Mouse (Mus musculus) left cerebral cortex, adult 2 months (tissue): ENCODE data around the gene Prr12. TPM values are rescaled to one million over a fixed set of nuclear protein-coding genes. Genes with fewer than 3 reads are reported as not detected.

ENCODE experiments used
- DNase-seq, 2 experiments: peaks; one replicate each; pipeline ENCODE4 v3.0.0; 2021 to 2022; ENCODE audit warnings: low spot score in 2 of 2, mixed read lengths in 1 of 2; ENCODE audit errors: extremely low spot score in 1 of 2
- H3K27ac ChIP-seq: fragments of 200-600 bp; 2 replicates; pipeline ENCODE4 v1.8.1; 2022
- H3K4me3 ChIP-seq: fragments of 200-600 bp; 2 replicates; pipeline ENCODE4 v1.8.1; 2022
- CTCF ChIP-seq: fragments of 200-600 bp; IDR thresholded peaks from 2 replicates; pipeline ENCODE4 v1.8.1; 2022; ENCODE audit warnings: antibody characterized with exemption, mild to moderate bottlenecking, moderate library complexity
- intact Hi-C: fragments of 180-260 bp; cut with DNase I; formaldehyde crosslinking; loops from one replicate; pipeline ENCODE4 v1.15.1; 2025
- total RNA-seq, 2 experiments: library from RNA; stranded (reverse); gene quantifications; 2 replicates each; pipeline ENCODE4 v1.2.3; 2021

Gene Prr12
- total RNA-seq, 2 experiments from 2014 or later = 70.0 to 73.4 TPM

DNA sequence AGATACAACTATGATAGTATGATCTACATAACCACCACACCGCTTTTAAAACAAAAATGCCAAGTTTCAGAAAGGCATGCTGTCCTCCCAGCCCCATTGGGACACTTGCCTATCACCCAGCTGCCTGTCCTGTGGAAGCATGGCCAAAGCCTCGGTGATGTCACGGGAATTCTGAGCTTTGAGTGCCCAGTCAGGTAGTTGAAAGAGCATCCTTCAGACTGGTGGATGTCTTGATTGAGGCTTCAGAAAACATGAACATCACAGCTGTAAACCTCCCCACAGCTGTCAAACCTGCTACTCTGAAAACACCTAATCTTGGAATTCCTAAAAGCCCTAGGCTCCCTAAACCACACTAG is 38.6 kb downstream of the Prr12 start:
- no peak for TF ChIP-seq CTCF
- no peak for DNase-seq
- intact Hi-C loops = loop anchor here (2.0 kb wide), 1 partner anchor 15 kb away; the partner anchor contains the start of gene Bcl2l12
- Histone ChIP-seq H3K4me3 (no peak overlapping the region), H3K27ac (no peak overlapping the region)

DNA sequence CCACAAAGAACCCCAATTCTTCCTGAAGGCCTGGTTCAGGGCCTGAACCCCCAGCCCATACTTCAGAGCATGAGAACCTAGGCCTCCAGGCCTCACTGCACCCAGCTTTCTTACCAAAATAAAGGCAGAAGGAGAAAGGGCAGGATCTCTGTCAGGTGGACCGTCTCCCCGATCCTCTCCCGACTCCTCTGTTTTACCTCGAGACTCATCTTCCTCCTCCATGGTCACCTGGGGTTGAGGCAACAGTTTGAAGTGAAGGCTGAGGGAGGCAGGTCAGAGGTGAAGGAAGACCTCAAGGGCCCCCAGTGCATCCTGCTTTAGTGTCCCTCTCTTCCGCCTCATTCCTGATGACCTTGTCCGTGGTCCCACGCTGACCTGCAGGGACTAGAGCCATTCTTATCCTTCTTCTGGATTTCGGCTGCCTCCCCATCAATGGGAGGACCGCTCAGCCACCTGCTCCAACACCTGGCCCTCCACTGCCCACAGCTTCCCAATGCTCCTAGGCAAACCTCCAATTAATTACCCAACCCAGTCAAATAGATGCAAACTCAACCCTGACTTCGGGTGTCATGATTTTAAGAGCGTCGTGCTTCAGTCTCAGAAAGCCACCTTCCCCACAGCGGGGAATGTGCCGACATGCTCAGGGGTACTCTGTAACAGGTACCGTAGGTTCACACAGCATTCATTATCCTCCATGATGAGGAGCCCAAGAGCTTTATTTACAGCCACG is 39.1 kb downstream of the Prr12 start:
- intact Hi-C loops = loop anchor here (2.0 kb wide), 1 partner anchor 15 kb away; the partner anchor contains the start of gene Bcl2l12
- no peak for DNase-seq
- TF ChIP-seq CTCF = no peak
- H3K4me3 ChIP-seq = no peak overlapping the region
- H3K27ac ChIP-seq = no peak overlapping the region

DNA sequence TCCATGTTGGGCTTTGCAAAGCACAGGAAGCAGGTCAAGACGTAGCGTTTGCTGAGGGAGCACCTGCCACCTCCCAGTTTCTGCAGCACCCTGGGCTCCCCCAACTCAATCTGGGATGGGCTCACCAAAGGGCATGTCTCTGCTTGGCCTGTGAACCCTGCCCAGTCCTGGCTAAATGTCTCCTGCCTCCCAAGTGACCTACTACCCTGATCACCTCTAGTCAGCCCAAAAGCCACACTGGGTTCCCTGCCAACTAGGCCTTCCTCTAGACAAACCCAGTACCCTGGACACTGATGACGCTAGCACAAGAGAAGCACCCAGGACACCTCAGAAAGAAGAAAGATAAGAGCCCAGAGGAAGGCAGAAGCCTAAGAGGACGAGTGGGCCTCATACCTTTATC is 39.9 kb downstream of the Prr12 start:
- intact Hi-C loops = no loop called here
- no peak for DNase-seq
- TF ChIP-seq CTCF = no peak
- Histone ChIP-seq H3K27ac (no peak overlapping the region), H3K4me3 (no peak overlapping the region)

DNA sequence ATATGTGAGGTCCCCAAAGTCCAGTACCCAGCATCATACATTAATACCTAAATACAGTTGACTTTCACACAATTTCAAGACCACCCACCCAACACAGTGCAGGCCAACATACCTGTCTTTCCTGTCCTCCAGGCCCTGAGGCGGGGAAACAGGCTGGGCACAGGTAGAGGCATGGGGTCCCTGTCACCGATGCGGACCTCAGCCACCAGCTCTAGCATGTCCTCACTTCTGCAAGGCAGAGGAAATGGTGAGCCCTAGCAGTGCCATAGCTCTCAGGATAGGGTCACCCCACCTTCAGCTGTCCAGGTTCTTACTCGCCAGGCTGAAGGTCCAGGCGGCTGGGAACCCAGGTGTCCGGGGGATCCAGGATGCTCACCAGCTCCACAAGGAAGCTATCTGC is 40.7 kb downstream of the Prr12 start:
- DNase-seq = no peak
- Histone ChIP-seq H3K27ac (no peak overlapping the region), H3K4me3 (no peak overlapping the region)
- intact Hi-C loops = no loop called here
- TF ChIP-seq CTCF = no peak

DNA sequence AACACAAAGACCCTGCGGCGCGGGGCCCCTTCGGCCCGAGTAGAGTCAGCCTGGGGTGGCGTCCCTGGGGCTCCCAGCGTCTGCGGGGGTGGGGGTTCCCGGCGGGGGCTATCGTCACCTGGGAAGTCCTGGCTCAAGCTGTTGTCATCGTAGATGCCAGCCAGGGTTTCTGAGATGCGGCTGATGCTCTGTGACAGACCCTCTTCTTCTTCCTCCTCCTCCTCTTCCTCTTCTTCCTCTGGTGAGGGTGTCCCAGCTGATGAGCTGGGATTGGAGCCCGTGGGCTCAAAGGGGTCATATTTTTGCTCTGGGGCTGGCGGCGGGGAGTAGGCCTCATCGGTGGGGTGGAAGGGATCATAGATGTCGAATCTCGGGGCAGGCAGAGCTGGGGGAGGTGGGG is 44.3 kb downstream of the Prr12 start:
- Histone ChIP-seq H3K27ac (no peak overlapping the region), H3K4me3 (no peak overlapping the region)
- intact Hi-C loops = no loop called here
- TF ChIP-seq CTCF = no peak
- DNase-seq = no peak

DNA sequence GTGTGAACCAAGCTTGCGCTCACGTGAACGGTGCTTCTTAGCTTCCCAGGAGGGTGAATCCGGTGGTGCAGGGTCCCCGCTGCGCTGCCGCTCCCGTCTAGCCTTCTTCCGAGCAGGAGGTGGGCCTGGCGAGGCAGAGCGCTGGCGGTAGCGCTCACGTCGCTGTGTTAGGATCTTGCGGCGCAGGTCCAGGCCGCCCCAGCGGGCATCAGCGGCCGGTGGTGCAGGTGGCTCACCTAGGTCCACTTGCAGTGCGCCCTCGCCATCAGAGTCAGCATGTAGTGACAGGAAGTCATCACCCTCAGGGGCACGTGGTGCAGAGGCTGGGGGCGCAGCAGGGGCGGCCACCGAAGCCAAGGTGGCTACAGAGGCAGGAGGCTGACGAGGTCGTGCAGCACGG is 44.8 kb downstream of the Prr12 start:
- Histone ChIP-seq H3K4me3 (no peak overlapping the region), H3K27ac (no peak overlapping the region)
- TF ChIP-seq CTCF = no peak
- intact Hi-C loops = no loop called here
- no peak for DNase-seq

DNA sequence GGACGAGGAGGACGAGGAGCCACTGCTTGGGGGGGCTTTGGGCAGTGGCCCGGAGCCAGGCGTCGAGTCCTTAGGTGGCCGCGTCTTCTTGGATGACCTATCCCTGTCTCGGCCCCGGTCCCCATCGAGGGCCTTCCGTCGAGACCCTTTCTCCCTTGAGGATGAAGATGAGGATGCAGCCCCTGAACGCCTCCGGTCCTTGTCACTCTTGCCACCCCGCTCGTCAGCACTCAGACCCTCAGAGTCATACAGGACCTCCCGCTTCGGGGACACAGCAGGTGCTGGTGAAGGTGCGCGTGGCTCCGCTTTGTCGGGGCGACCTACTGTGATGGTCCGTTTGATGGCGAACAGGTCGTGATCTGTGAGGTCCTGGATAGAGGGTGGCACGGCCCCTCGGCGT is 45.5 kb downstream of the Prr12 start:
- no peak for TF ChIP-seq CTCF
- no peak overlapping the region for H3K27ac ChIP-seq
- DNase-seq = no peak
- intact Hi-C loops = no loop called here
- no peak overlapping the region for H3K4me3 ChIP-seq

DNA sequence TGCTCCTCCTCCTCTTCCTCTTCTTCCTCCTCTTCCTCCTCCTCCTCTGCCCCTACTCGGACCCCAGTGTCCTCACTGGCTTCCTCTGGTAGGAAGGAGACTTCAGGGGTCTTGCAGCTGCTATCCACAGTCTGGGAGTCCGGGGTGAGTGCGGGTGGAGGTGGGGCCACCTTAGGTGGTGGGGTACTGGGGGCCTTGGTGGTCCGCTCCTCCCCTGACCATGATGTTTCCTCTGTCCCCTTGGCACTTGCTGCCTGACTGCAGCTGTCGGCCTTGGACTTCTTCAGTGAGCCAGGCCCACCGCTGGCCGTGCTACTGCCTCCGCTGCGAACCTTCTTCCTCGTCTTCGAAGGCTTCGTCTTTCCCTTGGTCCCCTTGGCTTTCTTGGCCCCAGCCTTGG is 46.2 kb downstream of the Prr12 start:
- no peak for DNase-seq
- Histone ChIP-seq H3K4me3 (no peak overlapping the region), H3K27ac (no peak overlapping the region)
- TF ChIP-seq CTCF = no peak
- intact Hi-C loops = no loop called here

DNA sequence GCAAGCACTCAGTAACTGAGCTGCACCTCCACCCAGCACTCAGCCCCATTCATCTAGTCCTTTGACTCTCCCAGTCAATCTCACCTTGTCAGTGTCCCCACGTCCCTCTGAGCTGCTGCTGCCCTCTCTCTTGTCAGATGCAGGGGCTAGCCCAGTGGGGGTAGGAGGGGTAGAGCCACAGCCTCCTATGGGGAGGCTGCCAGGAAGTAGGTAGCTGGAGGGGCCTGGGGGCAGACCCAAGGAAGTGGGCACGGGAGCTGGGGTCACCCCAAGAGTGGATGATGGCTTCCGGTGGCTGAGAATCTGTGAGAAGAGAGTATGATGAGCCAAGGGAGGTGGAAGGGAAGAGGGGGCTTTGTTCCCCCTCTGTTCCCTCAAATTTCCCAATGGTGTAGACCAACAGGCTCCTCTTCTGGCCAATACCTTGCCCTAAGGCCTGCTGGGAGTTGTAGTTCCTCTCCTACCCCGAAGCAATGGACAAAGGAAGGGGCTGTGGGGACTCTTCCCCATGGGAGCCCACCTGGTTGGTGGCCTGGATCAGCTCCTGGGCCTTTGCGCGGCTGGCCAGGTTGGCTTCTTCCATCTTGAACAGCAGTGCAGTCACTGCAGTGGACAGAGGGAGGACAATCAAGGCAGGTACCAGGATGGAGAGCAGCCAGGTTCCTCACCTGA is 47.2 kb downstream of the Prr12 start:
- intact Hi-C loops = no loop called here
- Histone ChIP-seq H3K4me3 (no peak overlapping the region), H3K27ac (no peak overlapping the region)
- no peak for TF ChIP-seq CTCF
- DNase-seq = no peak

DNA sequence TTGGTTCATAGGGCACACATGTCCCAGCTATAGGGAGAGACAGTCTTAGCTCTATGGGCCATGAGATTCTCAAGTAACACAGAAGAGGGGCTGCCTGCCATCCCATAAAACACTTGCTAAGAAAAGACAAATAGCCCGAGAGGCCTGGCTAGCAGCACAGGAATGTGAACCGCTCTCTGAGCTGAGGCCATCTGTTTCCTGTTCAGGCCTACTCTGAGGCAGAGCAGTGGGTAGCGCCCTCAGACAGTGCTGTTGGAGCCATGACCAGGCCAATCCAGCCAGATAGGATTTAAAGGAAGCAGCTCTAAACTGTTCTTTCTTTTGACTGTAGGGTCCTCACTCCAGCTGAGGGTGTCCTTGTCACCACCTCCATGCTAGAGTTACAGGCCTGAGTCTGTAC is 48.1 kb downstream of the Prr12 start:
- DNase-seq = no peak
- TF ChIP-seq CTCF = no peak
- no peak overlapping the region for H3K27ac ChIP-seq
- intact Hi-C loops = no loop called here
- H3K4me3 ChIP-seq = no peak overlapping the region

DNA sequence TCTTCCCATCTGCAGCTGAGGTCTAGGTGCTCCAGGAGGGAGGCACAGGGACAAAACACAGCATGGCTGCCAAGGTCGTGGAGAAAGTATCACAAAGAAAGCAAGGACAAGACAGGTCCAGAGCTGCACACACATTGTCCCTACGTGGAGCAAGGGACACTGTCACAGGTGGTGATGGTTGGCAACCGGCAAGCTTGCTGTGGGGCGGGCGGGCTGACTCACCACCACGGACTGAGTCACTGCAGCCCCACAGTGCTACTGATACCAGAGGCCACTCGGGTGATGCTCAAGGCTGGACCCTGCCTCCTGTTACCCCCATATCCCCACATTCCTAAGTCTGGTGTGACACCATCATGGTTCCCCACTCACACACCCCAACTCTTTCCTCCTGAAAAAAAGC is 50.2 kb downstream of the Prr12 start:
- intact Hi-C loops = no loop called here
- no peak for DNase-seq
- Histone ChIP-seq H3K4me3 (no peak overlapping the region), H3K27ac (no peak overlapping the region)
- no peak for TF ChIP-seq CTCF

DNA sequence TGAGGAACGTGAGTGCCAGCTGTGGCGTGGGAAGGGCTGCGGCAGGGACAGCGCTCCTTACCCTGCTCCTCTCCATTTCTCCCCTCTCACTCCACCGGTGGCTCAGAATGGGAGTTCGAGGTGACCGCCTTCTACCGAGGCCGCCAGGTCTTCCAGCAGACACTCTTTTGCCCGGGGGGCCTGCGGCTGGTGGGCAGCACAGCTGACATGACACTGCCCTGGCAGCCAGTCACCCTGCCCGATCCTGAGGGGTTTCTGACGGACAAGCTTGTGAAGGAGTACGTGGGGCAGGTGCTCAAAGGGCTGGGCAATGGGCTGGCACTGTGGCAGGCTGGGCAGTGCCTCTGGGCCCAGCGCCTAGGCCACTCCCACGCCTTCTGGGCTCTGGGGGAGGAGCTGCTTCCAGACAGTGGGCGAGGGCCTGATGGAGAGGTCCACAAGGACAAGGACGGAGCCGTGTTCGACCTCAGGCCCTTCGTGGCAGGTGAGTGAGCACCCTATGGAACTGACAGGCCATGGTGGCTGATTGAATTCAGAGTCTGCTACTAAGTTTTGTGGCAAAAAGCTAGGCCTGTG is 52.1 kb downstream of the Prr12 start:
- no peak for DNase-seq
- Histone ChIP-seq H3K4me3 (no peak overlapping the region), H3K27ac (no peak overlapping the region)
- TF ChIP-seq CTCF = no peak
- intact Hi-C loops = no loop called here
